Mouse (Mus musculus) yolk sac, embryonic 10.5 days (tissue): ENCODE data around the gene Tecpr1.

Source experiments
- DNase-seq: peaks from one replicate; pipeline ENCODE4 v3.0.0-alpha.2; 2017; ENCODE audit warnings: low spot score

Tecpr1 gene

GRCm38 (mm10) chr5:144207478-144207877, 15.9 kb downstream of the Tecpr1 start:
- DNase-seq = no peak

DNA sequence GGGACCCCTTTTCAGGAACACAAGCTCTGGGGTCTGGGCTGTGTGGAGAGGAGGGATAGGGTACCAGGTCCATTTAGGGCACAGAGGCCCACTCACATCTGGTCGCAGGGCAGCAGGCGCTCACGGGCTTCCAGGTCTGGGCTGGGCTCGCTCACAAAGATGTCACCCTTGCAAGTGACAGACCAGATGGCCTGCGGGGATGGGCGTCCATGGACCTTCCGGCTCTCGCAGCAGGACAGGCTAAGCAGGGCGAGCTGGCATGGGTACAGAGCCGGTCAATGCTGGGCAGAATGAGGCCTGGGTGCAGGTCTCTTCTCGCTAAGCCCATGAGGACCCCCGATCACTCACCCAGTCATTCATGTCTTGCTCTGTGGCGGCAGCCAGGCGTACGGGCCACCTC, 17.3 kb downstream of the Tecpr1 start:
- DNase-seq = no peak

DNA sequence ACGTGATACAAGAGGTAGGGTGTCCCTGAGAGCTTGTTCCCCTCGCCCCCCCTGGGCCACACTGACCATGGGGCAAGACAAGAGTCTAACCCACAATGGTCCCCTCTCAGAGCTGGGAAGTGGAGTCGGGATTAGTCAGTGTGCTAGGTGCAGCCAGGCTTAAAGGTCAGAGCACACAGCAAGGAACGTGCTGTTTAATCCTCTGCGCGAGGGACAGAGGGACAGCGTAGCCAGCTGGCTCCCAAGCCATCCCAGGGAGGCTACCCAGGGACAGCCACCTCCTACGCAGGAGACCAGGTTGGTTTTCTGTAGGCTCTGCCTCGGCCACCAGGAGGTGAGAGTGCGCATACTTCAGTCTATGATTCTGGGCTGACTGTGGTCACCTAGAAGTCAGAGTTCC, 18.5 kb downstream of the Tecpr1 start:
- DNase-seq = no peak

- DNase-seq = no peak
These were observed 19.1 kb downstream of the Tecpr1 start for GRCm38 (mm10) chr5:144204303-144204702.

DNA sequence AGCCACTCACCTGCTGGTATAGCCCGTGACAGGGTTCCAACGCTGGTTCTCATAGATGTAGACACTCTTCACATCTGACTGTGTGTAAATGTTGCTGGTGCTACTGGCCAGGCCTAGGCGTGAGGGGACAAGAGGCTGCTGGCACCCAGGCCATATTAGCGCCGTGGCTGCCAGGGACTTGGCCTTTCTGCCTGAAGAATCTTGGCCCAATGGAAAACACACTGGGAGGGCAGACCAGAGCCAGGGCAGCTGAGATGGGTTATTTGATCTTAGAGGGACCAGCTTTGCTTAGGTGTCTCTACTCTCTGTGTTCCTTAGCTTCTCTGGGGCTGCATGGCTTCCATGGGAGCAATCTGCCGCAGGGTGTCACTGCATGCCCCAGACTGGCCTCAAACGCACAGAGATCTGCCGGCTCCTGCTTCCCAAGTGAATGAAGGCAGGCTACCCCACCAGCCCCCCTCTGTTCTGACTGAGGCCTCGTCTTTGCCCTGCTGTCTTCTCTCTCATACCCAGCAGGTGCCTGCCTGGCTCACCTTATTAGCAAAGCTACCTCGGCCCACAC, 19.9 kb downstream of the Tecpr1 start:
- DNase-seq = no peak

GRCm38 (mm10) chr5:144202430-144202829, 21.0 kb downstream of the Tecpr1 start:
- DNase-seq = no peak

DNA sequence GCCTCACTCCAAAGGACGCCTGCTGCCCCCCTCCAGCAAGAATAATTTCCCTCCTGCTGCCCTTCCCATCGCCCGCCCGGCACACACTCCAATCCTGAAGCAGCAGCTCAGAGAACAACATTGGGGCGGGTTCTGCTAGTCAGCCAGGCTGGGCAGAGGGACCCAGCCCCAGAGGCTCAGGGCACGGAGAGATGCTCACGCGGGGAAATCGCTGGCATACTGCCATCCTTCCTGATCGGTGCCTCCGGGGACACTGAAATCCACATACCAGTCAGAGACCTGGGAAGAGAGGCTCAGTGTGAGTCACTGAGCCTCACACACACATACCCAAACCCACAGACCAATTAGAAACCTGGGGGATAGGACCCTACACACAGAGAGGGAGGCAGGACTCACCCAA, 22.8 kb downstream of the Tecpr1 start:
- DNase-seq = no peak

GRCm38 (mm10) chr5:144195567-144195966, 27.8 kb downstream of the Tecpr1 start:
- DNase-seq = no peak

DNA sequence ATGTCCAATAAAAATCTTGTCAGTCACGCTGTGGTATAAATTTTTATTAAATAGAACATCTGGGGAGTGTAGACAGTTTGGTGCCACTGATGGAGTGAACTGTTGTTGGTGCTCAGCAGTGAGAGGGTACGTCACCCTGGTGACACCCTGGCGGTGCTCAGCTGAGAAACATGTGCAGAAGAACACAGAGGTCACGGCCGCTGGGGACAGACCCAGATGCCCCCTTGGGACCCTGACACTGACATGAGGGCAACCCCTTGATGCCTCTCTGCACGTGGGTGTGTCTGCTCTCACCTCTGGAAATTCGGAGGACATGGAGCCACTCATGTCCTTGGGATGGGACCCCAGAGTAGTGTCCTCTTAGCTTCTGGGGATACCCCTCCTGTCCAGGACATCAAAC, 29.0 kb downstream of the Tecpr1 start:
- DNase-seq = no peak

DNA sequence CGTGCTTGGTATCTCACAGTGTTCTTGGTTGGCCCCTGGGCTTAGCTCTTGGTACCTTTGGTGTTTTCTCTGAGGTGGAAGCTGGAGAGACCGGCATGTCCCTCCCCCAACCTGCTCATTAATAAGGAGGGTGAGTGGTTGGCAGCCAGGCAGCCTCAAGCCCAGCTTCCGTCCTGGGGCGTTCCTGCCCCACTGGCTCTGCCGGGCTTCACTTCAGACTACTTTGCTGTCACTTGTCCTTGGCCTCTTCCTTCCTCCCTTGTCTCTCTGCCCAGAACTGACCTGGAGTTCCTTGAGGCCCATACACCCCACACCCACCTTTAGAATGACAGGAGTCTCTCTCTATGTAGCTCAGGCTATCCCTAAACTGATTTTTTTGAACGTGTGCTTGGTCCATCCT, 30.7 kb downstream of the Tecpr1 start:
- no peak for DNase-seq

- DNase-seq = no peak
These were observed 32.4 kb downstream of the Tecpr1 start for GRCm38 (mm10) chr5:144191026-144191425.

- peak; percentile 84 for DNase-seq
These were observed 33.3 kb downstream of the Tecpr1 start, which contains the start of gene Bhlha15 for GRCm38 (mm10) chr5:144189950-144190583. Bhlha15 (plus strand) TSS chr5:144190286.

DNA sequence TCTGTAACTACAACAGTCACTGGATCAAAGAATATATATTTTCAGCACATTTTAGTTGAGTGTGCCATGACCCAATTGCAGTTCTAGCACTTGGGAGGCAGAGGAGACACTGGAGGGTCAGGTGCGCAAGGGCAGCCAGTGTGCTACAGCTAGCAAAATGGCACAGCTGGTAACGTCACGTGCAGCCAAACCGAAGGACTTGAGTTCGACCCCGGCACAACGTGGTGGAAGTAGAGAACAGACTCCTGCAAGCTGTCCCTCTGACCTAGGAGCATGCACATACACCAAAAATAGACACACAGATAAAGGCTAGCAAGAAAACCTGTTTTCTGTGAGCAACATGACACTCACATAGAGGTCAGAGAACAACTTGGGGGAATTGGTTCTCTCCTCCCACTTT, 34.1 kb downstream of the Tecpr1 start:
- DNase-seq = no peak

- DNase-seq = no peak
These were observed 35.0 kb downstream of the Tecpr1 start for GRCm38 (mm10) chr5:144188422-144188821.

GRCm38 (mm10) chr5:144184350-144185045, 38.9 kb downstream of the Tecpr1 start:
- DNase-seq = no peak

GRCm38 (mm10) chr5:144183647-144184335, 39.6 kb downstream of the Tecpr1 start:
- DNase-seq = no peak

GRCm38 (mm10) chr5:144183248-144183559, 40.2 kb downstream of the Tecpr1 start:
- no peak for DNase-seq

DNA sequence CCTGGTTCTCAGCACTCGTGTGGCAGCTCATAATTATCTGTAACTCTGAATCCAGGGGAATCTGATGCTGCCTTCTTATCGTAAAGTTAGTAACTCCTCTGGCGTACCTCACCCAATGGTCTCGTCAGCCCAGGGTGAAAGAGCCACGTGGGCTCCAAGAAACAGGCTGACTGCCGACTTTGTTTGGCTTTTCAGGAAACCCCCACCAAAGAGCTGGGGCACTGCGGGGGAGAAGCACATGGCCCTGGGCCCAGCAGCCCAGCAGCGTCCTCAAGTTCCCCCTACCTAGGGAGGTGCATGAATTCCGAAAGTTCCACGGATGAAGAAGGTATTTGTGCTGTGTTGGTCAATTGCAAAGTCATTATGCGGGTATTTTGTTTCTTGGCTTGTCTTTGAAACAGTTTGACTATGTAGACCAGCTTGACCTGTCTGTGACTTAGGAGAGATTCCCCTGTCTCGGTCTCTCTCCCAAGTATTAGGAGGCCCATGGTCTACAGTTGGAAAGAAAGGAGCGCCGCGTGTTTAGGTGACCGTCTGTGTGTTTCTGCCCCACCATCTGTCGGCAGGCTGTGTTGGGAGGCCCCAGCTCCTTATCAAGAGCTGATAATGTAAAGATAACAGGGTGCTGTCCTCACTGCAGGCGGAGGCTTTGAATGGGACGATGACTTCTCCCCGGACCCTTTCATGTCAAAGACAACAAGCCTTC, 40.7 kb downstream of the Tecpr1 start:
- peak; percentile 62 for DNase-seq

DNA sequence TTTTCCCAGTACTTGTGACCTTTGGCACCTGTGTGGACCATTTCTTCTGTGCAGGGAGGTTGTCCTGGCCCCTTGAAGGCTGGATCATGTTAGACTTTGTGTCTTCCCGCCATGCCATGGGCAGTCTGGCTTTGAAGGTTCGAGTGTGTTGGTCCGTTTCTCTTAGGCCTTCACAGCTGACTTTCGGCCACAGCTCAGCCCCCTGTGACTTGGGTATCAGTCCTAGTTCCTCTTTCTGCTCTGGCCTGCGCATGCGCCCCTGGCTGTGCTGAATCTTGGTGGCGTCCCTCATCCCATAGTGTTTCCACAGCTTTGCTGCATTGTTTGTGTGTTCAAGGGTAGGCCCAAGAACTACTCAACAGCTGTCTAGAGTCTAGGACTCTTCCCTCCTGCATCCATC, 42.2 kb downstream of the Tecpr1 start:
- DNase-seq = peak; percentile 73

DNA sequence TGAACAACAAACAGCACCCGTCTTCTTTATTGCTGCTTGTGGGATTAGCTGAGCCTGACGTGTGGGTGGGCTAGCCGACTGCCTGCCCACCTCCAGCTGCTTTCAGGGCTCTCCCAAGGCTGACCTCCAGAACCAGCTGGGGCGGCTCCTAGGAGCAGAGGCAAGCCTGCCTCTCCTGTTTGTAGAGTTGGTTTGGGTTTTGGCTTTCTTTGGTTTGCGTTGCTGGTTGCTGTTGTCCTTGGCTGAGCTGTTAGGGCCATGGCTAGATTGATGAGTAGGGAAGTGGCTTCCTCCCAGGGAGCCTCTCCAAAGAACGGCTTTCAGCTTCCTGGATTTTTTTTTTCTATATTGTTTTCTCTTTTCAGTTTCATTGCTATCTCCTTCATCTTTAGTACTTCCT, 45.2 kb downstream of the Tecpr1 start:
- no peak for DNase-seq

DNA sequence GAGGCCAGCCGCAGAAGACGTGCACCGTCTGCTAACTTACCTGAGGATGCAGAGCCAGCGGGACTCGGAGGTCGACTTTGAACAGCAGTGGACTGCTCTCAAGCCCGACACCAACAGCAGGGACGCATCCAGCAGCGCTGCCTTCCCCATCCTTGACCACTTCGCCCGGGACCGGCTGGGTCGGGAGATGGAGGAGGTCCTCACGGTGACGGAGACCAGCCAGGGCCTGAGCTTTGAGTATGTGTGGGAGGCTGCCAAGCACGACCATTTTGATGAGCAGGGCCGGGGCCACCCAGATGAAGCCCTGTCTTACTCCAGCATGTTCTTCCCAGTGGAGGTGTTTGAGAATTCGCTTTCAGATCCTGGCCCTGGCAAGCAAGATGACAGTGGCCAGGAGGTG, 49.8 kb downstream of the Tecpr1 start:
- no peak for DNase-seq

- DNase-seq = no peak
These were observed 54.0 kb downstream of the Tecpr1 start for GRCm38 (mm10) chr5:144169275-144169975.
